Mouse (Mus musculus) olfactory bulb, adult 2 months (tissue): ENCODE results near the gene Inpp5d.

Experiments used
- CTCF ChIP-seq: fragments of 200-500 bp; IDR thresholded peaks from 2 replicates; pipeline ENCODE4 v1.5.1; 2012; ENCODE audit warnings: low read depth, mild to moderate bottlenecking, low read length, moderate library complexity; ENCODE audit not compliant: insufficient read depth
- POLR2A ChIP-seq: fragments of 200-500 bp; IDR thresholded peaks from 2 replicates; pipeline ENCODE4 v1.6.1; 2012; ENCODE audit warnings: mild to moderate bottlenecking, low read depth, low read length, moderate library complexity; ENCODE audit not compliant: insufficient read depth

GRCm38 (mm10) chr1:87643016-87643415, 22.9 kb downstream of the Inpp5d start:
- TF ChIP-seq POLR2A = no peak
- no peak for TF ChIP-seq CTCF
